Mouse (Mus musculus) C2C12 (cell line): ENCODE measurements around the gene Lnx1.

Source experiments
- CEBPB ChIP-seq: IDR thresholded peaks from one replicate; pipeline ENCODE4 v1.6.1; 2011; ENCODE audit warnings: low read depth, mild to moderate bottlenecking, control low read depth, moderate library complexity
- CTCF ChIP-seq: IDR thresholded peaks from one replicate; pipeline ENCODE4 v1.5.1; 2011; ENCODE audit not compliant: control insufficient read depth, insufficient read depth, insufficient read length
- FOSL1 ChIP-seq: IDR thresholded peaks from one replicate; pipeline ENCODE4 v1.8.0; 2011; ENCODE audit warnings: mild to moderate bottlenecking, low read length; ENCODE audit not compliant: poor library complexity, insufficient read depth, severe bottlenecking
- MAX ChIP-seq: IDR thresholded peaks from one replicate; pipeline ENCODE4 v1.6.1; 2011; ENCODE audit warnings: mild to moderate bottlenecking, control low read depth
- MYOD1 ChIP-seq: IDR thresholded peaks from one replicate; pipeline ENCODE4 v1.6.1; 2011; ENCODE audit warnings: low read depth; ENCODE audit not compliant: control insufficient read depth, insufficient read length
- MYOG ChIP-seq: IDR thresholded peaks from one replicate; pipeline ENCODE4 v1.6.1; 2011; ENCODE audit not compliant: control insufficient read depth, insufficient read length; ENCODE audit errors: extremely low read depth
- USF1 ChIP-seq: IDR thresholded peaks from one replicate; pipeline ENCODE4 v1.6.1; 2011; ENCODE audit warnings: low read depth, mild to moderate bottlenecking, control low read depth, moderate library complexity

DNA sequence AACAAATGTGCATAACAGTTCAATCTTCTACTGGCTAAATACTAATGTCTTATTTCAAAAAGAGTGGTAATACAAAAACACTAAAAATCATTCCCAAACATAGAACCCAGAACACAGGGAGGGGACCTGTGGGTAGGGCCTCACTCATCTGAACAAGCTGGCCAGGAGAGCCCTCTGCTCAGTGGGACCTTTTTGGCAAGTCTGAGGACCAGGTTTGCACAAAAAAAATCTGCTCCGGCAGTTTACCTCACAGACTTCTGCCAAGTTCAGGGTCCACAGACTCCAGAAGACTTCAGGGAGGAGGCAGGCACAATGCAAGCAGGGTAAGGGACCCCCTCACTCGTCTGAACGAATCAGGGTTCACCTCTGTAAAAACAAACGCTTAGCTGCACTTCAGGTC lies 42.9 kb downstream of the Lnx1 start:
- TF ChIP-seq CTCF (no peak), MYOG (no peak), CEBPB (no peak), MAX (no peak), USF1 (no peak), MYOD1 (no peak), FOSL1 (no peak)
